In the genomic region with DNA sequence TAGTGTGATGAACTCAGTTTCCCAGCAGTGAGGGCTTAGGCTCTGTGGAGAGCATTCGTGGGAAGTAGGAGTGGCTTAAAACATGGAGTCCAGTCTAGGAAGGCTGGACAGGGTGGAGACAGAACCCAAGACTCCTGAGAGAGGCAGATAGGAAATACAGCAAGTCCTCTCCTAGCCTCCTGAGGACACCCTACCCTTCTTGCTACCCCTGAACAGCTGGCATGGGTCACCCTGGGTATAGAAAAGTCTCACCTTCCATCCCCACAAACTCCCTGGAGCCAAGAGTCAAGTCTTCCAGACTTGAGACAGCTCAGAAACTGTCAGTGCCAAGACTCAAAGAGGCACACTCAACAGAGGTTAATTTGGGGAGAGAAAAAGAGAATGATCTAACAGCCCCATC, we compare ENCODE assay signal across 25 mouse cellular contexts. TPM values are rescaled to one million over a fixed set of nuclear protein-coding genes. Genes with fewer than 3 reads are reported as not detected.
DNase-seq lines count a peak whose midpoint lies in the region; ATAC-seq and TF ChIP-seq lines count a peak whose summit lies in the region.
"Had no signal": no experiment of that assay in that cellular context is flagged by ENCODE, and none has a peak within 500 bp of the region (broad histone marks: within the 10 kb centered on the region; RNA-seq: fewer than 3 reads in every experiment).

No protein-coding gene starts in this region.

- peaks cover 9% of the 10 kb centered on the region for H3K4me1 ChIP-seq in hindbrain, embryonic 11.5 days (replicated peaks; ENCODE audit: control insufficient read depth, insufficient read depth, low read length)
- peaks cover 22% of the 10 kb centered on the region for H3K4me1 ChIP-seq in hindbrain, embryonic 16.5 days (ENCODE audit: control insufficient read depth, insufficient read depth, low read depth, low read length)
- H3K4me1 ChIP-seq in midbrain, embryonic 10.5 days = peaks cover 45% of the 10 kb centered on the region
- peaks cover 9% of the 10 kb centered on the region; the same call in 1 of the 2 replicates for H3K4me1 ChIP-seq in midbrain, embryonic 14.5 days (ENCODE audit: control insufficient read depth, insufficient read depth, low read length)
- peaks cover 14% of the 10 kb centered on the region; the same call in 1 of the 2 replicates for H3K4me1 ChIP-seq in embryonic facial prominence, embryonic 14.5 days (ENCODE audit: control insufficient read depth, insufficient read depth, low read length)
- H3K4me1 ChIP-seq in stomach, postnatal 0 days (replicated peaks; ENCODE audit: control insufficient read depth, insufficient read depth) = no peaks in the 10 kb centered on the region; the same call in 1 of the 2 replicates

- H3K27ac ChIP-seq in hindbrain, embryonic 11.5 days (ENCODE audit: low read depth, low read length) = no peak overlapping the region
- no peak overlapping the region for H3K27ac ChIP-seq in hindbrain, embryonic 16.5 days (ENCODE audit: low read depth, low read length)
- H3K27ac ChIP-seq in midbrain, embryonic 10.5 days (replicated peaks) = no peak overlapping the region
- H3K27ac ChIP-seq in midbrain, embryonic 14.5 days (replicated peaks; ENCODE audit: low read depth, low read length) = no peak overlapping the region
- H3K27ac ChIP-seq in embryonic facial prominence, embryonic 14.5 days (replicated peaks; ENCODE audit: low read depth, low read length) = no peak overlapping the region
- peak overlapping the region; percentile 89 for H3K27ac ChIP-seq in stomach, postnatal 0 days (replicated peaks)
- H3K27ac ChIP-seq: forebrain, embryonic 12.5 days; gastrocnemius, adult 2 months; heart, embryonic 13.5 days; hindbrain, embryonic 12.5 days; hindbrain, postnatal 0 days had no signal

- no peak overlapping the region for H3K4me2 ChIP-seq in hindbrain, embryonic 11.5 days (replicated peaks; ENCODE audit: low read depth, low read length)
- H3K4me2 ChIP-seq in hindbrain, embryonic 16.5 days (ENCODE audit: low read length) = no peak overlapping the region
- no peak overlapping the region for H3K4me2 ChIP-seq in midbrain, embryonic 14.5 days (ENCODE audit: low read length)
- H3K4me2 ChIP-seq in embryonic facial prominence, embryonic 14.5 days (ENCODE audit: low read depth, low read length) = peak overlapping the region; percentile 73
- H3K4me2 ChIP-seq in stomach, postnatal 0 days (replicated peaks; ENCODE audit: low read depth) = peak overlapping the region; percentile 67

- 0% methylated on average over 1 of the region's 1 CpGs for WGBS in hindbrain, embryonic 11.5 days
- 4% methylated on average over 1 of the region's 1 CpGs for WGBS in hindbrain, embryonic 16.5 days
- 3% methylated on average over 1 of the region's 1 CpGs for WGBS in midbrain, embryonic 10.5 days
- WGBS in midbrain, embryonic 14.5 days = 0% methylated on average over 1 of the region's 1 CpGs
- WGBS in embryonic facial prominence, embryonic 14.5 days = 4% methylated on average over 1 of the region's 1 CpGs
- 11% methylated on average over 1 of the region's 1 CpGs for WGBS in stomach, postnatal 0 days

- DNase-seq in hindbrain, embryonic 11.5 days (ENCODE audit: low spot score) = peak; percentile 34
- peak; percentile 17 for DNase-seq in midbrain, embryonic 10.5 days (ENCODE audit: low spot score)
- no peak for DNase-seq in midbrain, embryonic 14.5 days
- no peak for DNase-seq in embryonic facial prominence, embryonic 14.5 days (ENCODE audit: low spot score)
- DNase-seq in stomach, postnatal 0 days (ENCODE audit: low spot score) = no peak
- DNase-seq in frontal cortex, postnatal 14 days (ENCODE audit: low spot score in 2 of 2) = no peak
- no peak for DNase-seq in heart, adult 9 months (ENCODE audit: low spot score in 2 of 2)
- DNase-seq: adrenal gland, postnatal 10 days; B cell, adult 2 months; cerebellum, adult 11 months; cerebellum, adult 8-10 months; cerebellum, postnatal 14 days; embryo, embryonic 11 days; gastrocnemius, adult 2 months; gastrocnemius, postnatal 25 days; heart, postnatal 36 days had no signal

- H3K27me3 ChIP-seq in hindbrain, embryonic 11.5 days (ENCODE audit: control insufficient read depth, insufficient read depth, low read length) = peaks cover 94% of the 10 kb centered on the region
- H3K27me3 ChIP-seq in hindbrain, embryonic 16.5 days (replicated peaks; ENCODE audit: control insufficient read depth, insufficient read depth, low read length) = peaks cover 60% of the 10 kb centered on the region
- H3K27me3 ChIP-seq in midbrain, embryonic 10.5 days (ENCODE audit: low read depth, poor library complexity, severe bottlenecking) = peaks cover 100% of the 10 kb centered on the region
- peaks cover 90% of the 10 kb centered on the region for H3K27me3 ChIP-seq in midbrain, embryonic 14.5 days (ENCODE audit: control insufficient read depth, insufficient read depth, low read length)
- peaks cover 98% of the 10 kb centered on the region for H3K27me3 ChIP-seq in embryonic facial prominence, embryonic 14.5 days (replicated peaks; ENCODE audit: control insufficient read depth, insufficient read depth, low read length)
- H3K27me3 ChIP-seq in stomach, postnatal 0 days (ENCODE audit: control insufficient read depth, insufficient read depth, low read length) = peaks cover 3% of the 10 kb centered on the region; the same call in 1 of the 2 replicates

- no peak overlapping the region for H3K4me3 ChIP-seq in hindbrain, embryonic 11.5 days (ENCODE audit: low read depth, low read length)
- H3K4me3 ChIP-seq in hindbrain, embryonic 16.5 days (ENCODE audit: low read length) = no peak overlapping the region
- H3K4me3 ChIP-seq in midbrain, embryonic 10.5 days = no peak overlapping the region
- H3K4me3 ChIP-seq in midbrain, embryonic 14.5 days (replicated peaks; ENCODE audit: low read depth, low read length) = no peak overlapping the region
- peak overlapping the region; percentile 62; the same call in 1 of the 2 replicates for H3K4me3 ChIP-seq in embryonic facial prominence, embryonic 14.5 days (ENCODE audit: low read depth, low read length)
- H3K4me3 ChIP-seq in stomach, postnatal 0 days (ENCODE audit: low read depth, low read length) = peak overlapping the region; percentile 74
- H3K4me3 ChIP-seq: gastrocnemius, adult 2 months had no signal

- no peaks in the 10 kb centered on the region for H3K36me3 ChIP-seq in hindbrain, embryonic 11.5 days (ENCODE audit: control insufficient read depth, insufficient read depth, low read length)
- H3K36me3 ChIP-seq in hindbrain, embryonic 16.5 days (ENCODE audit: control insufficient read depth, insufficient read depth, low read length) = no peaks in the 10 kb centered on the region
- H3K36me3 ChIP-seq in midbrain, embryonic 10.5 days = no peaks in the 10 kb centered on the region
- H3K36me3 ChIP-seq in midbrain, embryonic 14.5 days (ENCODE audit: control insufficient read depth, insufficient read depth, low read length) = no peaks in the 10 kb centered on the region
- H3K36me3 ChIP-seq in embryonic facial prominence, embryonic 14.5 days (ENCODE audit: control insufficient read depth, insufficient read depth, low read length) = no peaks in the 10 kb centered on the region
- H3K36me3 ChIP-seq in stomach, postnatal 0 days (ENCODE audit: control insufficient read depth, insufficient read depth, low read length) = no peaks in the 10 kb centered on the region; the same call in 1 of the 2 replicates
- H3K36me3 ChIP-seq: forebrain, embryonic 12.5 days; G1E; heart, embryonic 13.5 days; hindbrain, embryonic 12.5 days had no signal

- H3K9me3 ChIP-seq in hindbrain, embryonic 11.5 days (ENCODE audit: control insufficient read depth, low read length) = no peaks in the 10 kb centered on the region
- no peaks in the 10 kb centered on the region for H3K9me3 ChIP-seq in hindbrain, embryonic 16.5 days (ENCODE audit: control insufficient read depth, low read length)
- no peaks in the 10 kb centered on the region for H3K9me3 ChIP-seq in midbrain, embryonic 10.5 days (replicated peaks)
- H3K9me3 ChIP-seq in midbrain, embryonic 14.5 days (ENCODE audit: control insufficient read depth, low read length) = no peaks in the 10 kb centered on the region
- no peaks in the 10 kb centered on the region for H3K9me3 ChIP-seq in embryonic facial prominence, embryonic 14.5 days (ENCODE audit: control insufficient read depth, low read length)
- no peaks in the 10 kb centered on the region for H3K9me3 ChIP-seq in stomach, postnatal 0 days (ENCODE audit: control insufficient read depth, low read length)
- H3K9me3 ChIP-seq: forebrain, embryonic 12.5 days; heart, embryonic 13.5 days; hindbrain, embryonic 12.5 days had no signal

- H3K9ac ChIP-seq in hindbrain, embryonic 11.5 days (ENCODE audit: low read depth, low read length) = no peak overlapping the region
- H3K9ac ChIP-seq in hindbrain, embryonic 16.5 days (ENCODE audit: low read depth, low read length) = no peak overlapping the region
- H3K9ac ChIP-seq in midbrain, embryonic 14.5 days (replicated peaks; ENCODE audit: low read length) = no peak overlapping the region
- H3K9ac ChIP-seq in embryonic facial prominence, embryonic 14.5 days (ENCODE audit: low read depth, low read length) = no peak overlapping the region
- H3K9ac ChIP-seq in stomach, postnatal 0 days (ENCODE audit: low read length) = no peak overlapping the region
- H3K9ac ChIP-seq: forebrain, embryonic 12.5 days; hindbrain, embryonic 12.5 days had no signal

- TF ChIP-seq EP300 in stomach, postnatal 0 days (optimal IDR thresholded peaks at IDR 0.05) = no peak

- ATAC-seq in hindbrain, embryonic 11.5 days (ENCODE audit: low FRiP score) = no peak
- ATAC-seq in hindbrain, embryonic 16.5 days = no peak
- ATAC-seq in midbrain, embryonic 14.5 days (ENCODE audit: low FRiP score, low TSS enrichment) = no peak
- ATAC-seq in embryonic facial prominence, embryonic 14.5 days (ENCODE audit: low read depth) = no peak
- ATAC-seq in stomach, postnatal 0 days (ENCODE audit: low FRiP score, low TSS enrichment) = no peak
- ATAC-seq: CD4-positive, CD25-positive, alpha-beta regulatory T cell, adult 4 months; forebrain, embryonic 16.5 days had no signal

- no peak for TF ChIP-seq CTCF in stomach, postnatal 0 days (IDR thresholded peaks at IDR 0.05; ENCODE audit: low read depth)

RNA-seq across cellular contexts. Expression of a gene that starts 1.2 kb away (rescaled TPM):
- polyA plus RNA-seq in hindbrain, embryonic 11.5 days (2014; fragmentation: Nextera tagmentation; extraction: Ambion mirVana) = 0.83 and 1.3 TPM in 2 replicates
- polyA plus RNA-seq in hindbrain, embryonic 16.5 days (2015; fragmentation: Nextera tagmentation; extraction: Ambion mirVana) = 0.26 TPM in 1 of 2 replicates, not detected in the other
- 0.21 and 0.84 TPM in 2 replicates for polyA plus RNA-seq in midbrain, embryonic 10.5 days (2016; fragmentation: Nextera tagmentation; extraction: Ambion mirVana)
- polyA plus RNA-seq in midbrain, embryonic 14.5 days (2014; fragmentation: Nextera tagmentation; extraction: Ambion mirVana) = not detected in 2 replicates
- 30.9 and 34.4 TPM in 2 replicates for polyA plus RNA-seq in embryonic facial prominence, embryonic 14.5 days (2014; fragmentation: Nextera tagmentation; extraction: Ambion mirVana)
- polyA plus RNA-seq in stomach, postnatal 0 days (2015; fragmentation: Nextera tagmentation; extraction: Ambion mirVana) = 164 and 201 TPM in 2 replicates
- polyA plus RNA-seq: CD4-positive, CD25-positive, alpha-beta regulatory T cell, adult 4 months; forebrain, embryonic 16.5 days; G1E; heart, postnatal 0 days; hindbrain, postnatal 0 days had no signal

RNA-seq across cellular contexts. Expression of a gene that starts 36.1 kb away (rescaled TPM):
- 12.2 and 12.5 TPM in 2 replicates for polyA plus RNA-seq in hindbrain, embryonic 11.5 days (2014; fragmentation: Nextera tagmentation; extraction: Ambion mirVana)
- 14.7 and 17.4 TPM in 2 replicates for polyA plus RNA-seq in hindbrain, embryonic 16.5 days (2015; fragmentation: Nextera tagmentation; extraction: Ambion mirVana)
- 11.0 and 13.8 TPM in 2 replicates for polyA plus RNA-seq in midbrain, embryonic 10.5 days (2016; fragmentation: Nextera tagmentation; extraction: Ambion mirVana)
- 17.5 and 20.0 TPM in 2 replicates for polyA plus RNA-seq in midbrain, embryonic 14.5 days (2014; fragmentation: Nextera tagmentation; extraction: Ambion mirVana)
- polyA plus RNA-seq in embryonic facial prominence, embryonic 14.5 days (2014; fragmentation: Nextera tagmentation; extraction: Ambion mirVana) = 15.6 and 19.4 TPM in 2 replicates
- 3.1 and 3.2 TPM in 2 replicates for polyA plus RNA-seq in stomach, postnatal 0 days (2015; fragmentation: Nextera tagmentation; extraction: Ambion mirVana)
- polyA plus RNA-seq: G1E had no signal

Comparison
In these comparisons a context has a peak if more than half of its experiments do, and no peak if none do; other contexts are left out.
1. DNase-seq: peak in hindbrain, embryonic 11.5 days (single experiment) and midbrain, embryonic 10.5 days (single experiment); none in midbrain, embryonic 14.5 days (single experiment), embryonic facial prominence, embryonic 14.5 days (single experiment), stomach, postnatal 0 days (single experiment), frontal cortex, postnatal 14 days (0 of 2) and heart, adult 9 months (0 of 2).
2. H3K4me2 ChIP-seq: peak in embryonic facial prominence, embryonic 14.5 days (single experiment) and stomach, postnatal 0 days (single experiment); none in hindbrain, embryonic 11.5 days (single experiment), hindbrain, embryonic 16.5 days (single experiment) and midbrain, embryonic 14.5 days (single experiment).
3. H3K4me3 ChIP-seq: peak in embryonic facial prominence, embryonic 14.5 days (single experiment) and stomach, postnatal 0 days (single experiment); none in hindbrain, embryonic 11.5 days (single experiment), hindbrain, embryonic 16.5 days (single experiment), midbrain, embryonic 10.5 days (single experiment) and midbrain, embryonic 14.5 days (single experiment).
4. RNA of a gene that starts 1.2 kb away (polyA plus RNA-seq): 164 to 201 TPM in stomach, postnatal 0 days and 30.9 to 34.4 TPM in embryonic facial prominence, embryonic 14.5 days; 0.21 to 0.84 TPM in midbrain, embryonic 10.5 days, 0.83 to 1.3 TPM in hindbrain, embryonic 11.5 days, 0.26 TPM in hindbrain, embryonic 16.5 days and not detected in midbrain, embryonic 14.5 days; every median in the first group is over 10 times any median in the second.